Comparison of ENCODE assay signal across 21 mouse cellular contexts in the genomic region with DNA sequence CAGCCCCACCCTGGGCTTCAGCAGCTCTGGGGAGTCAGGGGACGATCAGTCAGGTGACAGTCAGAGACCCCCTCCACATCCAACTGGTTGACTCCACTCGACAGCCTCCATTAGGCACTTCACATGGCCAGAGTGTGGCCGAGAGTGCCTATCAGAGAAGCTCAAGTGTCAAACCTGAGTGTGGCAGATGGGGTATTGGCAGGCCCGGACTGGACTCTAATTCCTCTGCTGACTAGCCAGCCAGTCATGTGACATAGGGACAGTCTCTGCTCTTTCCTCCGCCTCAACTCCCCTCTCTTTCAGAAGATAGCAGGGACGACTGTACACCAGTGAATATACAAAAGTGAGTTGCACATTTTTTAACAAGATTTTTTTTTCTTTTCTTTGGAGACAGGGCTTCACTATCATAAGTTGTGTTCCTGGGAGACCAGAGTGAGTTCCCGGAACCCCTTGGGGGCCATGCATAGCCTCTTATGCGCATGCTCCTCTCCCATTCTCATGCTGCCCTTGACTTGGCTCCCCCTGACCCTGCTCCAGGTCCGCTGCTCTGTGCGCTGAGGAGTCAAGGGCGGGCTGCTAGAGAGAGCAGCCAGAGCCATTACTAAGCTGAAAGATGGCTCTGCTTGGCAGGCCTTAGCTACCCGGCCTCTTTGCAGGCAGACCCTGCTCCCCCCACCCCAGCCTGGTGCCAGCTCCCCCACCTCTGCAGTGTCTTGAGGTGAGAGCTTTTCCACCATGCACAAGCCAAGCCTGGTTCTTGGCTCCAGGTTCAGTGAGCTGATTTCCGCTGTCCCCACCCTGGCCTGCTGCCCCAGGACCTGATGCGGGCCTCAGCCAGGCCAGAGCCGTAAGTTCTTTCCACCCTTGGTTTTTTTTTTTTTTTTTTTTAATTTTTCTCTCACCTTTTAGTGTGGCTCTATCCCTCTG. TPM values are rescaled to one million over a fixed set of nuclear protein-coding genes. Genes with fewer than 3 reads are reported as not detected.
DNase-seq lines count a peak whose midpoint lies in the region; ATAC-seq lines count a peak whose summit lies in the region.
"Had no signal": no experiment of that assay in that cellular context is flagged by ENCODE, and none has a peak within 500 bp of the region (broad histone marks: within the 10 kb centered on the region; RNA-seq: fewer than 3 reads in every experiment).

No protein-coding gene starts in this region.

- no peak overlapping the region for H3K4me3 ChIP-seq in forebrain, embryonic 10.5 days
- no peak overlapping the region for H3K4me3 ChIP-seq in forebrain, embryonic 14.5 days (ENCODE audit: low read depth, low read length)
- no peak overlapping the region for H3K4me3 ChIP-seq in heart, embryonic 15.5 days
- H3K4me3 ChIP-seq: embryonic facial prominence, embryonic 12.5 days; forebrain, embryonic 12.5 days; heart, embryonic 12.5 days; hindbrain, embryonic 15.5 days had no signal

- H3K9me3 ChIP-seq in forebrain, embryonic 10.5 days = no peaks in the 10 kb centered on the region
- H3K9me3 ChIP-seq in forebrain, embryonic 14.5 days (replicated peaks; ENCODE audit: control insufficient read depth, low read length) = no peaks in the 10 kb centered on the region
- H3K9me3 ChIP-seq in heart, embryonic 15.5 days (replicated peaks) = no peaks in the 10 kb centered on the region
- H3K9me3 ChIP-seq: embryonic facial prominence, embryonic 12.5 days; forebrain, embryonic 12.5 days; heart, embryonic 12.5 days; hindbrain, embryonic 15.5 days had no signal

- DNase-seq in forebrain, embryonic 10.5 days (ENCODE audit: extremely low spot score, low spot score) = no peak
- DNase-seq in forebrain, embryonic 14.5 days (ENCODE audit: low spot score) = no peak
- DNase-seq in heart, adult 18-20 months = no peak
- peak; percentile 46 for DNase-seq in left cerebral cortex, postnatal 4 days
- no peak for DNase-seq in left cerebral cortex, adult 18-20 months (ENCODE audit: low spot score in 2 of 2)
- DNase-seq in ES-CJ7 (ENCODE audit: low read depth, low spot score) = peak; percentile 59
- no peak for DNase-seq in right cerebral cortex, postnatal 36 days (ENCODE audit: low spot score in 2 of 2)
- DNase-seq: adrenal gland, postnatal 10 days; cerebellum, adult 11-12 months; cerebellum, adult 9-11 months; forebrain, postnatal 0 days; gastrocnemius, postnatal 14 days; heart, postnatal 10 days; kidney, adult 11 months had no signal

- H3K27me3 ChIP-seq in forebrain, embryonic 10.5 days (ENCODE audit: poor library complexity, severe bottlenecking) = peaks cover 30% of the 10 kb centered on the region
- no peaks in the 10 kb centered on the region for H3K27me3 ChIP-seq in forebrain, embryonic 14.5 days (replicated peaks; ENCODE audit: control insufficient read depth, insufficient read depth, low read length)
- H3K27me3 ChIP-seq in heart, embryonic 15.5 days = peaks cover 19% of the 10 kb centered on the region
- H3K27me3 ChIP-seq: embryonic facial prominence, embryonic 12.5 days; hindbrain, embryonic 15.5 days had no signal

- WGBS in forebrain, embryonic 10.5 days = 70% methylated on average over 15 of the region's 15 CpGs
- WGBS in forebrain, embryonic 14.5 days = 70% methylated on average over 15 of the region's 15 CpGs
- WGBS in heart, embryonic 15.5 days = 60% methylated on average over 15 of the region's 15 CpGs

- H3K4me2 ChIP-seq in forebrain, embryonic 14.5 days (ENCODE audit: low read length) = no peak overlapping the region
- H3K4me2 ChIP-seq in heart, embryonic 15.5 days = no peak overlapping the region
- H3K4me2 ChIP-seq: embryonic facial prominence, embryonic 12.5 days; forebrain, embryonic 12.5 days; heart, embryonic 12.5 days; hindbrain, embryonic 15.5 days had no signal

- H3K36me3 ChIP-seq in forebrain, embryonic 10.5 days (replicated peaks) = no peaks in the 10 kb centered on the region
- no peaks in the 10 kb centered on the region for H3K36me3 ChIP-seq in forebrain, embryonic 14.5 days (ENCODE audit: control insufficient read depth, insufficient read depth, low read length)
- H3K36me3 ChIP-seq in heart, embryonic 15.5 days = no peaks in the 10 kb centered on the region
- H3K36me3 ChIP-seq: embryonic facial prominence, embryonic 12.5 days; forebrain, embryonic 12.5 days; heart, embryonic 12.5 days; hindbrain, embryonic 15.5 days had no signal

- H3K9ac ChIP-seq in forebrain, embryonic 14.5 days (ENCODE audit: low read length) = no peak overlapping the region
- H3K9ac ChIP-seq in heart, embryonic 15.5 days = no peak overlapping the region
- H3K9ac ChIP-seq: embryonic facial prominence, embryonic 12.5 days; forebrain, embryonic 12.5 days; forebrain, postnatal 0 days; heart, embryonic 12.5 days; hindbrain, embryonic 15.5 days had no signal

- H3K27ac ChIP-seq in forebrain, embryonic 10.5 days = 0 out of 2 replicates have a peak overlapping the region, but pooled peaks have one; percentile 30
- H3K27ac ChIP-seq in forebrain, embryonic 14.5 days (ENCODE audit: low read depth, low read length) = no peak overlapping the region
- no peak overlapping the region for H3K27ac ChIP-seq in heart, embryonic 15.5 days
- H3K27ac ChIP-seq: embryonic facial prominence, embryonic 12.5 days; forebrain, embryonic 12.5 days; hindbrain, embryonic 15.5 days had no signal

- ATAC-seq in forebrain, embryonic 14.5 days = no peak
- ATAC-seq in heart, embryonic 15.5 days (replicated peaks; ENCODE audit: insufficient number of reproducible peaks, insufficient read depth, low FRiP score, low read depth) = 0 out of 2 replicates have a peak, but pooled peaks have one; percentile 10
- ATAC-seq: forebrain, postnatal 0 days had no signal

- peaks cover 22% of the 10 kb centered on the region for H3K4me1 ChIP-seq in forebrain, embryonic 10.5 days
- no peaks in the 10 kb centered on the region for H3K4me1 ChIP-seq in forebrain, embryonic 14.5 days (ENCODE audit: control insufficient read depth, insufficient read depth, low read length)
- H3K4me1 ChIP-seq in heart, embryonic 15.5 days (replicated peaks) = peaks cover 17% of the 10 kb centered on the region
- H3K4me1 ChIP-seq: hindbrain, embryonic 15.5 days had no signal

- intact Hi-C loops in left cerebral cortex, postnatal 4 days (cut with DNase I) = no loop called here

RNA-seq across cellular contexts. Expression of gene Wnt11, which starts 10.8 kb away (rescaled TPM):
- polyA plus RNA-seq in forebrain, embryonic 10.5 days (2016; fragmentation: Nextera tagmentation; extraction: Ambion mirVana) = 0.17 and 0.32 TPM in 2 replicates
- 0.26 and 0.50 TPM in 2 replicates for polyA plus RNA-seq in forebrain, embryonic 14.5 days (2014; fragmentation: Nextera tagmentation; extraction: Ambion mirVana)
- polyA plus RNA-seq in heart, embryonic 15.5 days (2015; fragmentation: Nextera tagmentation; extraction: Ambion mirVana) = 7.0 and 12.5 TPM in 2 replicates
- 1 to 10 TPM; 5.2 to 5.8 TPM for total RNA-seq in heart, adult 18-20 months (2021)
- under 1 TPM; 0.81 to 0.84 TPM for total RNA-seq in left cerebral cortex, postnatal 4 days (2021)
- total RNA-seq in left cerebral cortex, adult 18-20 months (2021) = under 1 TPM; 0.56 to 0.93 TPM
- total RNA-seq: hematopoietic stem cell, adult 5-6 weeks; MEL had no signal

Comparison
In these comparisons a context has a peak if more than half of its experiments do, and no peak if none do; other contexts are left out.
1. DNase-seq: peak in left cerebral cortex, postnatal 4 days (single experiment) and ES-CJ7 (single experiment); none in forebrain, embryonic 10.5 days (single experiment), forebrain, embryonic 14.5 days (single experiment), heart, adult 18-20 months (0 of 2), left cerebral cortex, adult 18-20 months (0 of 2) and right cerebral cortex, postnatal 36 days (0 of 2).